Mouse (Mus musculus) liver, embryonic 15.5 days (tissue): ENCODE measurements around the gene Samd15. TPM values are rescaled to one million over a fixed set of nuclear protein-coding genes. Genes with fewer than 3 reads are reported as not detected.
A peak's percentile ranks its signal among the peaks of the same experiment; 100 is the strongest.
"Not testable (repeated sequence)": the region's sequence is repeated elsewhere in the genome, so short reads cannot be mapped to it uniquely, and the experiment has no call there.

Source experiments
- ATAC-seq: fragments of 200-750 bp; cut with Nextera tagmentation; 2 replicates; pipeline ENCODE4 v1.8.0; 2017; ENCODE audit warnings: moderate number of reproducible peaks, mild to moderate bottlenecking, moderate library complexity; ENCODE audit not compliant: insufficient read depth
- H3K27ac ChIP-seq: fragments of 300-500 bp; sonication (generic); replicated peaks from 2 replicates; pipeline ENCODE4 v1.5.1; 2015; ENCODE audit warnings: mild to moderate bottlenecking, inconsistent platforms
- H3K27me3 ChIP-seq: fragments of 300-500 bp; sonication (generic); 2 replicates; pipeline ENCODE4 v1.6.1; 2015; ENCODE audit warnings: mild to moderate bottlenecking, inconsistent platforms
- H3K36me3 ChIP-seq: fragments of 300-500 bp; sonication (generic); replicated peaks from 2 replicates; pipeline ENCODE4 v1.6.1; 2015; ENCODE audit warnings: moderate library complexity, mild to moderate bottlenecking, inconsistent platforms
- H3K4me1 ChIP-seq: fragments of 300-500 bp; sonication (generic); replicated peaks from 2 replicates; pipeline ENCODE4 v1.6.1; 2015; ENCODE audit warnings: inconsistent platforms
- H3K4me2 ChIP-seq: fragments of 300-500 bp; sonication (generic); 2 replicates; pipeline ENCODE4 v1.6.1; 2015; ENCODE audit warnings: moderate library complexity, mild to moderate bottlenecking, inconsistent platforms
- H3K4me3 ChIP-seq: fragments of 300-500 bp; sonication (generic); replicated peaks from 2 replicates; pipeline ENCODE4 v1.5.1; 2015; ENCODE audit warnings: mild to moderate bottlenecking, inconsistent platforms
- H3K9ac ChIP-seq: fragments of 300-500 bp; sonication (generic); 2 replicates; pipeline ENCODE4 v1.6.1; 2015; ENCODE audit warnings: moderate library complexity, mild to moderate bottlenecking, inconsistent platforms
- H3K9me3 ChIP-seq: fragments of 300-500 bp; sonication (generic); replicated peaks from 2 replicates; pipeline ENCODE4 v1.6.1; 2016; ENCODE audit warnings: inconsistent platforms
- WGBS: fragments of 180-500 bp; shearing (Covaris S2); methylation state at CpG from one replicate; pipeline ENCODE4 v1.1.7; 2015; ENCODE audit warnings: mixed read lengths; ENCODE audit not compliant: insufficient replicate concordance; 5-methylcytosine and 5-hydroxymethylcytosine counted together
- polyA plus RNA-seq: library from polyadenylated mRNA; unstranded; fragments of >200 nt; fragmentation: Nextera tagmentation; extraction: Ambion mirVana; gene quantifications from 2 replicates; pipeline ENCODE4 v1.2.1, GENCODE M21; 2015

The Samd15 gene
- polyA plus RNA-seq, result 4.8 and 6.8 TPM in 2 replicates

GRCm38 (mm10) chr12:87199206-87199972 is at the start of gene Samd15:
Gene Samd15, plus strand, starts transcription at chr12:87199723.
- Histone ChIP-seq H3K36me3 (no peaks in the 10 kb centered on the region), H3K9me3 (no peaks in the 10 kb centered on the region), H3K27ac (no peak within 1 kb of the TSS), H3K4me3 (peak within 1 kb of the TSS; percentile 71), H3K27me3 (peaks cover 33% of the 10 kb centered on the region), H3K9ac (peak within 1 kb of the TSS; percentile 67), H3K4me2 (peak within 1 kb of the TSS; percentile 95), H3K4me1 (peaks cover 18% of the 10 kb centered on the region)
- 1% methylated on average over 38 of the region's 38 CpGs for WGBS
- peak; percentile 48 for ATAC-seq

GRCm38 (mm10) chr12:87154448-87154847 is 45.1 kb upstream of the Samd15 start:
- H3K4me1 ChIP-seq, ATAC-seq, H3K9me3 ChIP-seq, H3K9ac ChIP-seq, H3K27me3 ChIP-seq, H3K27ac ChIP-seq, H3K4me3 ChIP-seq, H3K4me2 ChIP-seq: not testable (repeated sequence)
- 76% methylated on average over 4 of the region's 4 CpGs for WGBS
- peaks cover 16% of the 10 kb centered on the region for H3K36me3 ChIP-seq

GRCm38 (mm10) chr12:87157361-87157760 is 42.2 kb upstream of the Samd15 start:
- Histone ChIP-seq H3K36me3 (peaks cover 22% of the 10 kb centered on the region), H3K4me2 (peak overlapping the region; percentile 27; the same call in 1 of the 2 replicates), H3K9me3 (no peaks in the 10 kb centered on the region), H3K9ac (0 out of 2 replicates have a peak overlapping the region, but pooled peaks have one; percentile 35), H3K4me3 (peak overlapping the region; percentile 40), H3K27ac (peak overlapping the region; percentile 83), H3K27me3 (no peaks in the 10 kb centered on the region), H3K4me1 (peaks cover 26% of the 10 kb centered on the region)
- WGBS, result 51% methylated on average over 4 of the region's 4 CpGs
- ATAC-seq, result peak; percentile 76

- 53% methylated on average over 7 of the region's 7 CpGs for WGBS
- Histone ChIP-seq H3K4me3 (peak overlapping the region; percentile 40), H3K27ac (peak overlapping the region; percentile 83), H3K4me2 (peak overlapping the region; percentile 38), H3K27me3 (no peaks in the 10 kb centered on the region), H3K36me3 (peaks cover 21% of the 10 kb centered on the region), H3K9me3 (no peaks in the 10 kb centered on the region), H3K9ac (no peak overlapping the region), H3K4me1 (peaks cover 33% of the 10 kb centered on the region)
- ATAC-seq, result peak; percentile 22; the same call in 1 of the 2 replicates
These were observed 41.4 kb upstream of the Samd15 start for GRCm38 (mm10) chr12:87158099-87158498.

GRCm38 (mm10) chr12:87160310-87160709 is 39.2 kb upstream of the Samd15 start:
- Histone ChIP-seq H3K9me3 (no peaks in the 10 kb centered on the region), H3K27ac (no peak overlapping the region), H3K36me3 (peaks cover 30% of the 10 kb centered on the region), H3K4me2 (no peak overlapping the region), H3K4me3 (no peak overlapping the region), H3K27me3 (no peaks in the 10 kb centered on the region), H3K4me1 (peaks cover 37% of the 10 kb centered on the region), H3K9ac (no peak overlapping the region)
- ATAC-seq, result no peak
- WGBS, result 27% methylated on average over 1 of the region's 1 CpGs

- no peak overlapping the region for H3K4me2 ChIP-seq
- no peak overlapping the region for H3K4me3 ChIP-seq
- peaks cover 25% of the 10 kb centered on the region for H3K36me3 ChIP-seq
- H3K27me3 ChIP-seq, result no peaks in the 10 kb centered on the region
- peak; percentile 43; the same call in 1 of the 2 replicates for ATAC-seq
- H3K4me1 ChIP-seq, result peaks cover 37% of the 10 kb centered on the region
- no peak overlapping the region; the same call in 1 of the 2 replicates for H3K27ac ChIP-seq
- no peak overlapping the region for H3K9ac ChIP-seq
- H3K9me3 ChIP-seq, result no peaks in the 10 kb centered on the region
- WGBS, result 33% methylated on average over 5 of the region's 5 CpGs
These were observed 38.7 kb upstream of the Samd15 start for GRCm38 (mm10) chr12:87160815-87161214.

- H3K4me1 ChIP-seq, result no peaks in the 10 kb centered on the region
- no peak overlapping the region for H3K4me2 ChIP-seq
- WGBS, result 38% methylated on average over 4 of the region's 4 CpGs
- no peak overlapping the region for H3K9ac ChIP-seq
- no peaks in the 10 kb centered on the region for H3K36me3 ChIP-seq
- no peak overlapping the region for H3K4me3 ChIP-seq
- H3K9me3 ChIP-seq, result no peaks in the 10 kb centered on the region
- H3K27ac ChIP-seq, result no peak overlapping the region
- no peak for ATAC-seq
- H3K27me3 ChIP-seq, result no peaks in the 10 kb centered on the region
These were observed 24.2 kb upstream of the Samd15 start for GRCm38 (mm10) chr12:87175194-87175946.

- no peak overlapping the region for H3K4me2 ChIP-seq
- H3K27ac ChIP-seq, result no peak overlapping the region
- H3K9me3 ChIP-seq, result no peaks in the 10 kb centered on the region
- no peaks in the 10 kb centered on the region for H3K27me3 ChIP-seq
- no peak overlapping the region for H3K9ac ChIP-seq
- no peaks in the 10 kb centered on the region for H3K4me1 ChIP-seq
- H3K36me3 ChIP-seq, result no peaks in the 10 kb centered on the region
- ATAC-seq, result no peak
- H3K4me3 ChIP-seq, result no peak overlapping the region
- 80% methylated on average over 4 of the region's 4 CpGs for WGBS
These were observed 21.9 kb upstream of the Samd15 start for GRCm38 (mm10) chr12:87177631-87178030.

GRCm38 (mm10) chr12:87193008-87193407 is 6.5 kb upstream of the Samd15 start:
- Histone ChIP-seq H3K27ac (no peak overlapping the region), H3K9me3 (no peaks in the 10 kb centered on the region), H3K9ac (no peak overlapping the region), H3K4me2 (no peak overlapping the region), H3K27me3 (no peaks in the 10 kb centered on the region), H3K4me3 (no peak overlapping the region), H3K36me3 (no peaks in the 10 kb centered on the region), H3K4me1 (peaks cover 4% of the 10 kb centered on the region; the same call in 1 of the 2 replicates)
- no peak for ATAC-seq
- WGBS, result 30% methylated on average over 3 of the region's 3 CpGs

GRCm38 (mm10) chr12:87195069-87195468 is 4.5 kb upstream of the Samd15 start:
- Histone ChIP-seq H3K9me3 (no peaks in the 10 kb centered on the region), H3K9ac (no peak overlapping the region), H3K27me3 (peaks cover 14% of the 10 kb centered on the region), H3K4me2 (no peak overlapping the region), H3K4me3 (no peak overlapping the region), H3K4me1 (peaks cover 14% of the 10 kb centered on the region; the same call in 1 of the 2 replicates), H3K27ac (no peak overlapping the region), H3K36me3 (no peaks in the 10 kb centered on the region)
- 45% methylated on average over 1 of the region's 1 CpGs for WGBS
- no peak for ATAC-seq

GRCm38 (mm10) chr12:87196310-87196709 is 3.2 kb upstream of the Samd15 start:
- Histone ChIP-seq H3K4me3 (no peak overlapping the region), H3K36me3 (no peaks in the 10 kb centered on the region), H3K9me3 (no peaks in the 10 kb centered on the region), H3K27me3 (peaks cover 26% of the 10 kb centered on the region), H3K4me1 (peaks cover 18% of the 10 kb centered on the region), H3K27ac (no peak overlapping the region), H3K9ac (no peak overlapping the region), H3K4me2 (no peak overlapping the region)
- no peak for ATAC-seq
